Mouse (Mus musculus): ENCODE results near the gene Mymx.

DNA sequence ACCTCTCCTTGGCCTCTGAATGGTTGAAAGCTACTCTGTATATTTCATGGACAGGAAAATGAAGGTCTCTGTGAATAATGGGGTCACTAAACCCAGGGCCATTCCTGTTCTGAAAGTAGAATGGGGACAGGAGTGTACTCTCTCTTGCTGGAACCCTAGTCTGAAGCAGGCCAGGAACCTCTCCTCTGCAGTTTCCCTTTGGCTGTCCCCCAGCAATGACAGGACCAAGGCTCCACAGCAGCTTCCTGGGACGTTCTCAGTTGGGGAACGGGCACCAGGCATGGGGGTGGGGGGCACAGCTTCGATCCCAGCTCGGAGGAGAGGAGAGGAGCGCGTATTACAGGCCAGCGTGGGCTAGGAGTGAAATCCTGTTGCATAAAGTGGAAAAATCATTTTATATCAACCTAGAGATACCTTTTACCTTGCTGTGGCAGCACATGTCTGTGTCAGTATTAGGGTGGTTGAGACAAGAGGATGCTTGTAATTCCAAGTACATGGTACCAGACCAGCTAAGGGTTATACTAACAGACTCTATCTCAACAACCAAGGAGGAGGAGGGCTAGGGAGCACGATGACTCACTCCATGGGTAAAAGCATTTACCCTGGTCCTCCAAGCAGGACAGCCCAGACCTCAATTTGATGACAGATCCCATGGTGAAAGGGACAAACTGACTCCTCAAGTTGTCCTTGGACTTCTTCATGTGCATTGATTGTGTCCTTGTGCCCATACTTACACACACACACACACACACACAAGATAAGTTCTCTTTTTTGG, 26.6 kb downstream of the Mymx start:
- TF ChIP-seq POLR2A (IDR thresholded peaks at IDR 0.05; ENCODE audit: borderline replicate concordance, extremely low read depth, low read depth, low read length) (no peak), CTCF (IDR thresholded peaks at IDR 0.05; ENCODE audit: insufficient read depth, low read length) (no peak)

Measured in lung, adult 2 months (tissue).